Mouse (Mus musculus) stomach, postnatal 0 days (tissue): ENCODE data around the gene Zbtb49.

Source experiments
- CTCF ChIP-seq: IDR thresholded peaks from 2 replicates; pipeline ENCODE4 v1.5.1; 2016; ENCODE audit warnings: antibody characterized with exemption, low read depth, mild to moderate bottlenecking, moderate library complexity
- EP300 ChIP-seq: optimal IDR thresholded peaks from 2 replicates; pipeline ENCODE3; 2016; ENCODE audit warnings: antibody characterized with exemption

- TF ChIP-seq EP300 = no peak
- no peak for TF ChIP-seq CTCF
Observed at GRCm38 (mm10) chr5:38241473-38241834, 21.2 kb upstream of the Zbtb49 start.
